Comparison of ENCODE assay signal across 23 mouse cellular contexts in genomic region chr14:100165075-100165474, GRCm38 (mm10).
A peak's percentile ranks its signal among the peaks of the same experiment; 100 is the strongest.
DNase-seq lines count a peak whose midpoint lies in the region; ATAC-seq and TF ChIP-seq lines count a peak whose summit lies in the region.
"Had no signal": no experiment of that assay in that cellular context is flagged by ENCODE, and none has a peak within 500 bp of the region (broad histone marks: within the 10 kb centered on the region; RNA-seq: fewer than 3 reads in every experiment).

No protein-coding gene starts in this region.

- H3K36me3 ChIP-seq in intestine, postnatal 0 days (ENCODE audit: control insufficient read depth, insufficient read depth) = no peaks in the 10 kb centered on the region
- H3K36me3 ChIP-seq in intestine, embryonic 15.5 days = no peaks in the 10 kb centered on the region
- H3K36me3 ChIP-seq in liver, adult 2 months (ENCODE audit: control insufficient read depth, insufficient read depth, low read length) = no peaks in the 10 kb centered on the region
- no peaks in the 10 kb centered on the region for H3K36me3 ChIP-seq in liver, embryonic 11.5 days (ENCODE audit: control insufficient read depth, insufficient read depth, low read length)
- H3K36me3 ChIP-seq: embryonic facial prominence, embryonic 12.5 days; forebrain, embryonic 15.5 days; G1E had no signal

- TF ChIP-seq CTCF in intestine, postnatal 0 days (IDR thresholded peaks at IDR 0.05; ENCODE audit: low read depth) = 0 out of 2 replicates have a peak, but pooled peaks have one; percentile 4
- 0 out of 2 replicates have a peak, but pooled peaks have one; percentile 5 for TF ChIP-seq CTCF in liver, adult 2 months (IDR thresholded peaks at IDR 0.05; ENCODE audit: low read depth, low read length)

- no peak overlapping the region for H3K9ac ChIP-seq in intestine, postnatal 0 days (ENCODE audit: low read depth, low read length)
- no peak overlapping the region for H3K9ac ChIP-seq in intestine, embryonic 15.5 days
- no peak overlapping the region for H3K9ac ChIP-seq in liver, adult 2 months (ENCODE audit: low read depth, low read length)
- H3K9ac ChIP-seq in liver, embryonic 11.5 days (ENCODE audit: low read depth, low read length) = no peak overlapping the region
- H3K9ac ChIP-seq: embryonic facial prominence, embryonic 12.5 days; forebrain, embryonic 13.5 days; forebrain, embryonic 15.5 days; forebrain, postnatal 0 days had no signal

- TF ChIP-seq POLR2A in liver, adult 2 months (IDR thresholded peaks at IDR 0.05; ENCODE audit: extremely low read depth, insufficient read depth, low read length) = no peak

- DNase-seq in liver, adult 2 months (ENCODE audit: extremely low read depth, low read depth, low spot score) = no peak
- no peak for DNase-seq in liver, embryonic 11.5 days (ENCODE audit: low spot score)
- DNase-seq: adrenal gland, adult 8-10 months; adrenal gland, postnatal 14 days; adrenal gland, postnatal 36 days; B cell, adult 2 months; cerebellum, adult 11-12 months; cerebellum, adult 2 months; cerebellum, adult 9-10 months; cerebellum, postnatal 10 days; cerebellum, postnatal 25 days; forebrain, postnatal 0 days had no signal

- 89% methylated on average over 2 of the region's 2 CpGs for WGBS in intestine, postnatal 0 days
- 91% methylated on average over 2 of the region's 2 CpGs for WGBS in intestine, embryonic 15.5 days
- WGBS in liver, adult 2 months = 99% methylated on average over 2 of the region's 2 CpGs
- 71% methylated on average over 2 of the region's 2 CpGs for WGBS in liver, embryonic 11.5 days

- H3K79me2 ChIP-seq in liver, adult 2 months (ENCODE audit: control insufficient read depth, insufficient read depth, low read length) = peaks cover 18% of the 10 kb centered on the region; the same call in 1 of the 2 replicates

- no peak overlapping the region for H3K4me3 ChIP-seq in intestine, postnatal 0 days (ENCODE audit: low read depth, low read length)
- no peak overlapping the region for H3K4me3 ChIP-seq in intestine, embryonic 15.5 days (replicated peaks)
- no peak overlapping the region for H3K4me3 ChIP-seq in liver, adult 2 months (ENCODE audit: insufficient read depth, low read depth, low read length)
- no peak overlapping the region for H3K4me3 ChIP-seq in liver, embryonic 11.5 days (ENCODE audit: low read depth, low read length)
- H3K4me3 ChIP-seq: embryonic facial prominence, embryonic 10.5 days; embryonic facial prominence, embryonic 12.5 days; forebrain, embryonic 13.5 days; forebrain, embryonic 15.5 days had no signal

- H3K4me2 ChIP-seq in intestine, postnatal 0 days (replicated peaks; ENCODE audit: low read depth) = no peak overlapping the region
- no peak overlapping the region for H3K4me2 ChIP-seq in intestine, embryonic 15.5 days (replicated peaks)
- no peak overlapping the region for H3K4me2 ChIP-seq in liver, embryonic 11.5 days
- H3K4me2 ChIP-seq: embryonic facial prominence, embryonic 12.5 days; forebrain, embryonic 13.5 days; forebrain, embryonic 15.5 days had no signal

- no peak for ATAC-seq in intestine, postnatal 0 days
- no peak for ATAC-seq in intestine, embryonic 15.5 days
- ATAC-seq in liver, embryonic 11.5 days (replicated peaks; ENCODE audit: low FRiP score) = no peak
- no peak for ATAC-seq in megakaryocyte, adult 5-6 weeks (ENCODE audit: poor library complexity, severe bottlenecking)
- ATAC-seq: activated CD4-positive, CD25-positive, alpha-beta regulatory T cell, adult 4 months; CD4-positive, CD25-positive, alpha-beta regulatory T cell, adult 4 months; forebrain, embryonic 13.5 days; forebrain, embryonic 15.5 days; forebrain, postnatal 0 days; Patski had no signal

- no peaks in the 10 kb centered on the region for H3K27me3 ChIP-seq in intestine, postnatal 0 days (replicated peaks; ENCODE audit: control insufficient read depth, insufficient read depth, low read length)
- H3K27me3 ChIP-seq in intestine, embryonic 15.5 days (replicated peaks) = no peaks in the 10 kb centered on the region
- no peaks in the 10 kb centered on the region for H3K27me3 ChIP-seq in liver, adult 2 months (ENCODE audit: control insufficient read depth, insufficient read depth, low read length)
- H3K27me3 ChIP-seq in liver, embryonic 11.5 days (replicated peaks; ENCODE audit: control insufficient read depth, insufficient read depth, low read length) = no peaks in the 10 kb centered on the region
- H3K27me3 ChIP-seq: embryonic facial prominence, embryonic 12.5 days; forebrain, embryonic 13.5 days; forebrain, embryonic 15.5 days had no signal

- H3K9me3 ChIP-seq in intestine, postnatal 0 days (ENCODE audit: control insufficient read depth) = no peaks in the 10 kb centered on the region
- no peaks in the 10 kb centered on the region for H3K9me3 ChIP-seq in intestine, embryonic 15.5 days
- no peaks in the 10 kb centered on the region for H3K9me3 ChIP-seq in liver, embryonic 11.5 days (ENCODE audit: control insufficient read depth, low read length)
- H3K9me3 ChIP-seq: embryonic facial prominence, embryonic 10.5 days; embryonic facial prominence, embryonic 12.5 days; forebrain, embryonic 13.5 days; forebrain, embryonic 15.5 days had no signal

- H3K4me1 ChIP-seq in intestine, postnatal 0 days (replicated peaks; ENCODE audit: control insufficient read depth, insufficient read depth, low read length) = no peaks in the 10 kb centered on the region
- H3K4me1 ChIP-seq in intestine, embryonic 15.5 days (replicated peaks) = 0 out of 2 replicates have a peak, but pooled peaks cover 3% of the 10 kb centered on the region
- no peaks in the 10 kb centered on the region for H3K4me1 ChIP-seq in liver, adult 2 months (ENCODE audit: control insufficient read depth, insufficient read depth, low read length)
- H3K4me1 ChIP-seq in liver, embryonic 11.5 days (replicated peaks; ENCODE audit: control insufficient read depth, insufficient read depth, low read length) = no peaks in the 10 kb centered on the region
- H3K4me1 ChIP-seq: embryonic facial prominence, embryonic 10.5 days; embryonic facial prominence, embryonic 12.5 days; forebrain, embryonic 13.5 days; forebrain, embryonic 15.5 days had no signal

- H3K27ac ChIP-seq in intestine, postnatal 0 days (ENCODE audit: low read depth, low read length) = no peak overlapping the region
- no peak overlapping the region for H3K27ac ChIP-seq in intestine, embryonic 15.5 days
- no peak overlapping the region for H3K27ac ChIP-seq in liver, adult 2 months (replicated peaks; ENCODE audit: insufficient read depth, low read depth, low read length)
- no peak overlapping the region for H3K27ac ChIP-seq in liver, embryonic 11.5 days (ENCODE audit: low read depth, low read length)
- H3K27ac ChIP-seq: embryonic facial prominence, embryonic 10.5 days; embryonic facial prominence, embryonic 12.5 days; forebrain, embryonic 13.5 days; forebrain, embryonic 15.5 days had no signal
